Mouse (Mus musculus) mouse embryonic stem cell (cell line): Measurements from ENCODE around the gene Klre1.

Experiments used
- in situ Hi-C, 2 experiments: fragments of 300-500 bp; cut with MboI; formaldehyde crosslinking; loops; 1 replicate in 1 of 2; 3 replicates in 1 of 2; pipeline ENCODE4 v1.14.3; 2019 to 2020; ENCODE audit warnings: low sequenced_read_pairs in 2 of 2, low pct_unique_long_range_greater_than_20kb in 1 of 2, mixed read lengths in 1 of 2; ENCODE audit not compliant: unreplicated experiment in 1 of 2

The Klre1 gene

GRCm38 (mm10) chr6:129577605-129578004 lies at the start of gene Klre1:
TSS of gene Klre1 (plus strand) at chr6:129577905.
- in situ Hi-C loops = no loop called here

- in situ Hi-C loops = loop anchor here in 1 of 2 experiments (25.0 kb wide), 1 partner anchor 692 kb away; the partner anchor contains the start of genes Gm44511 and Klrb1b
Observed at GRCm38 (mm10) chr6:129529605-129530004, 48.1 kb upstream of the Klre1 start.

GRCm38 (mm10) chr6:129530261-129530660 lies 47.4 kb upstream of the Klre1 start:
- in situ Hi-C loops = loop anchor here in 1 of 2 experiments (25.0 kb wide), 1 partner anchor 693 kb away; the partner anchor contains the start of genes Gm44511 and Klrb1b

- in situ Hi-C loops = loop anchor here in 1 of 2 experiments (25.0 kb wide), 1 partner anchor 695 kb away; the partner anchor contains the start of genes Gm44511 and Klrb1b
Observed at GRCm38 (mm10) chr6:129532556-129532941, 45.2 kb upstream of the Klre1 start.

GRCm38 (mm10) chr6:129532942-129533860 lies 44.5 kb upstream of the Klre1 start, which contains the start of gene Gabarapl1:
TSS of gene Gabarapl1 (plus strand) at chr6:129533160.
- in situ Hi-C loops = loop anchor here in 1 of 2 experiments (25.0 kb wide), 1 partner anchor 696 kb away; the partner anchor contains the start of genes Gm44511 and Klrb1b

GRCm38 (mm10) chr6:129534057-129534456 lies 43.6 kb upstream of the Klre1 start:
- in situ Hi-C loops = loop anchor here in 1 of 2 experiments (25.0 kb wide), 1 partner anchor 697 kb away; the partner anchor contains the start of genes Gm44511 and Klrb1b

GRCm38 (mm10) chr6:129534627-129535190 lies 43.0 kb upstream of the Klre1 start:
- in situ Hi-C loops = loop anchor here in 1 of 2 experiments (25.0 kb wide), 1 partner anchor 697 kb away; the partner anchor contains the start of genes Gm44511 and Klrb1b

- in situ Hi-C loops = loop anchor here in 1 of 2 experiments (25.0 kb wide), 1 partner anchor 698 kb away; the partner anchor contains the start of genes Gm44511 and Klrb1b
Observed at GRCm38 (mm10) chr6:129535723-129536122, 42.0 kb upstream of the Klre1 start.

GRCm38 (mm10) chr6:129538555-129538954 lies 39.1 kb upstream of the Klre1 start:
- in situ Hi-C loops = loop anchor here in 1 of 2 experiments (25.0 kb wide), 1 partner anchor 701 kb away; the partner anchor contains the start of genes Gm44511 and Klrb1b

- in situ Hi-C loops = loop anchor here in 1 of 2 experiments (25.0 kb wide), 1 partner anchor 705 kb away; the partner anchor contains the start of genes Gm44511 and Klrb1b
Observed at GRCm38 (mm10) chr6:129541931-129542330, 35.8 kb upstream of the Klre1 start.

GRCm38 (mm10) chr6:129542540-129542939 lies 35.2 kb upstream of the Klre1 start:
- in situ Hi-C loops = loop anchor here in 1 of 2 experiments (25.0 kb wide), 1 partner anchor 705 kb away; the partner anchor contains the start of genes Gm44511 and Klrb1b

GRCm38 (mm10) chr6:129543709-129544606 lies 33.7 kb upstream of the Klre1 start:
- in situ Hi-C loops = loop anchor here in 1 of 2 experiments (25.0 kb wide), 1 partner anchor 707 kb away; the partner anchor contains the start of genes Gm44511 and Klrb1b

GRCm38 (mm10) chr6:129547277-129547676 lies 30.4 kb upstream of the Klre1 start:
- in situ Hi-C loops = loop anchor here in 1 of 2 experiments (25.0 kb wide), 1 partner anchor 710 kb away; the partner anchor contains the start of genes Gm44511 and Klrb1b

- in situ Hi-C loops = loop anchor here in 1 of 2 experiments (25.0 kb wide), 1 partner anchor 711 kb away; the partner anchor contains the start of genes Gm44511 and Klrb1b
Observed at GRCm38 (mm10) chr6:129548009-129548408, 29.7 kb upstream of the Klre1 start.

- in situ Hi-C loops = no loop called here
Observed at GRCm38 (mm10) chr6:129557298-129558023, 20.2 kb upstream of the Klre1 start.

GRCm38 (mm10) chr6:129558946-129559640 lies 18.6 kb upstream of the Klre1 start:
- in situ Hi-C loops = no loop called here
